Mouse (Mus musculus) liver, adult 2 months (tissue): ENCODE data around the gene Mrtfb. TPM values are rescaled to one million over a fixed set of nuclear protein-coding genes. Genes with fewer than 3 reads are reported as not detected.

Source experiments
- DNase-seq: peaks from one replicate; pipeline ENCODE4 v3.0.0-alpha.2; 2011; ENCODE audit warnings: low read depth, low spot score; ENCODE audit errors: extremely low read depth
- H3K27ac ChIP-seq: fragments of 200-500 bp; replicated peaks from 2 replicates; pipeline ENCODE4 v1.5.1; 2012; ENCODE audit warnings: low read depth, mild to moderate bottlenecking, control low read depth, inconsistent platforms, low read length; ENCODE audit not compliant: insufficient read depth
- H3K27me3 ChIP-seq: fragments of 200-500 bp; 2 replicates; pipeline ENCODE4 v1.6.1; 2012; ENCODE audit warnings: mild to moderate bottlenecking, moderate library complexity, low read length, inconsistent platforms; ENCODE audit not compliant: control insufficient read depth, insufficient read depth
- H3K36me3 ChIP-seq: fragments of 200-500 bp; 2 replicates; pipeline ENCODE4 v1.6.1; 2012; ENCODE audit warnings: low read length, inconsistent platforms; ENCODE audit not compliant: control insufficient read depth, insufficient read depth
- H3K4me1 ChIP-seq: fragments of 200-500 bp; 2 replicates; pipeline ENCODE4 v1.6.1; 2011; ENCODE audit warnings: low read length; ENCODE audit not compliant: control insufficient read depth, insufficient read depth
- H3K4me3 ChIP-seq: fragments of 200-500 bp; 2 replicates; pipeline ENCODE4 v1.5.1; 2011; ENCODE audit warnings: low read depth, mild to moderate bottlenecking, control low read depth, low read length, moderate library complexity; ENCODE audit not compliant: insufficient read depth
- H3K79me2 ChIP-seq: fragments of 200-500 bp; 2 replicates; pipeline ENCODE4 v1.6.1; 2012; ENCODE audit warnings: inconsistent platforms, mild to moderate bottlenecking, low read length, moderate library complexity; ENCODE audit not compliant: control insufficient read depth, insufficient read depth
- H3K9ac ChIP-seq: fragments of 200-500 bp; 2 replicates; pipeline ENCODE4 v1.6.1; 2012; ENCODE audit warnings: low read depth, mild to moderate bottlenecking, control low read depth, inconsistent platforms, low read length
- CTCF ChIP-seq: fragments of 200-500 bp; IDR thresholded peaks from 2 replicates; pipeline ENCODE4 v1.5.1; 2011; ENCODE audit warnings: low read depth, low read length, control low read depth
- POLR2A ChIP-seq: fragments of 200-500 bp; IDR thresholded peaks from 2 replicates; pipeline ENCODE4 v1.6.1; 2011; ENCODE audit warnings: low read length, control low read depth; ENCODE audit not compliant: insufficient read depth; ENCODE audit errors: extremely low read depth
- WGBS: fragments of 180-500 bp; shearing (Covaris S2); methylation state at CpG from one replicate; pipeline ENCODE4 v1.1.7; 2018; 5-methylcytosine and 5-hydroxymethylcytosine counted together
- polyA plus RNA-seq: library from polyadenylated mRNA; depleted of rRNA; stranded (reverse); fragments of >200 nt; gene quantifications from 2 replicates; pipeline ENCODE4 v1.2.3, GENCODE M21; 2012; rRNA removed
- total RNA-seq: library from RNA; depleted of rRNA; stranded (reverse); fragments of >200 nt; gene quantifications from 2 replicates; pipeline ENCODE4 v1.2.3, GENCODE M21; 2014; rRNA removed

The Mrtfb gene
- total and polyA plus RNA-seq, 2 experiments = 4.2 to 9.4 TPM

- no peak for DNase-seq
- Histone ChIP-seq H3K4me1 (no peaks in the 10 kb centered on the region), H3K79me2 (no peaks in the 10 kb centered on the region), H3K27me3 (no peaks in the 10 kb centered on the region; the same call in 1 of the 2 replicates), H3K27ac (no peak overlapping the region), H3K9ac (no peak overlapping the region), H3K36me3 (no peaks in the 10 kb centered on the region), H3K4me3 (no peak overlapping the region)
- WGBS = 84% methylated on average over 5 of the region's 5 CpGs
- no peak for TF ChIP-seq POLR2A
- TF ChIP-seq CTCF = no peak
These were observed 208.4 kb downstream of the Mrtfb start for GRCm38 (mm10) chr16:13464662-13465061.

Other genes with a start within 250 kb of the Mrtfb start
- gene Ercc4, start 146.8 kb upstream of the Mrtfb start, total RNA-seq = 5.4 and 6.8 TPM in 2 replicates
- gene Ercc4, start 146.8 kb upstream of the Mrtfb start, polyA plus RNA-seq = 4.0 and 5.6 TPM in 2 replicates